Mouse (Mus musculus): Measurements from ENCODE around the gene H3f3b.

- TF ChIP-seq CTCF (conservative IDR thresholded peaks at IDR 0.05; ENCODE audit: low read length) (no peak), POU5F1 (IDR thresholded peaks at IDR 0.05; ENCODE audit: borderline replicate concordance, low read length) (no peak)
These were observed 5.4 kb downstream of the H3f3b start for GRCm38 (mm10) chr11:116022256-116022780.
